Mouse (Mus musculus) liver, postnatal 0 days (tissue): Measurements from ENCODE around the gene Ebf3. TPM values are rescaled to one million over a fixed set of nuclear protein-coding genes. Genes with fewer than 3 reads are reported as not detected.
A peak's percentile ranks its signal among the peaks of the same experiment; 100 is the strongest.

Experiments
- ATAC-seq: fragments of 200-750 bp; cut with Nextera tagmentation; 2 replicates; pipeline ENCODE4 v1.8.0; 2017; ENCODE audit warnings: mild to moderate bottlenecking, moderate library complexity
- DNase-seq: peaks from one replicate; pipeline ENCODE4 v3.0.0-alpha.2; 2016
- H3K27ac ChIP-seq: fragments of 300-500 bp; sonication (generic); 2 replicates; pipeline ENCODE4 v1.5.1; 2014; ENCODE audit warnings: antibody characterized with exemption, moderate library complexity, mild to moderate bottlenecking, low read depth
- H3K27me3 ChIP-seq: fragments of 300-500 bp; sonication (generic); 2 replicates; pipeline ENCODE4 v1.6.1; 2014; ENCODE audit warnings: low read length, control low read depth, mixed read lengths; ENCODE audit not compliant: insufficient read depth
- H3K36me3 ChIP-seq: fragments of 300-500 bp; sonication (generic); replicated peaks from 2 replicates; pipeline ENCODE4 v1.6.1; 2014; ENCODE audit warnings: mild to moderate bottlenecking, control low read depth, low read length, moderate library complexity, mixed read lengths; ENCODE audit not compliant: insufficient read depth
- H3K4me1 ChIP-seq: fragments of 300-500 bp; sonication (generic); 2 replicates; pipeline ENCODE4 v1.6.1; 2014; ENCODE audit warnings: antibody characterized with exemption, mild to moderate bottlenecking, control low read depth; ENCODE audit not compliant: insufficient read depth
- H3K4me2 ChIP-seq: fragments of 300-500 bp; sonication (generic); 2 replicates; pipeline ENCODE4 v1.6.1; 2014; ENCODE audit warnings: low read depth, mild to moderate bottlenecking, low read length, moderate library complexity, mixed read lengths
- H3K4me3 ChIP-seq: fragments of 300-500 bp; sonication (generic); 2 replicates; pipeline ENCODE4 v1.5.1; 2014; ENCODE audit warnings: low read depth, low read length
- H3K9ac ChIP-seq: fragments of 300-500 bp; sonication (generic); replicated peaks from 2 replicates; pipeline ENCODE4 v1.6.1; 2014; ENCODE audit warnings: mild to moderate bottlenecking, moderate library complexity
- H3K9me3 ChIP-seq: fragments of 300-500 bp; sonication (generic); 2 replicates; pipeline ENCODE4 v1.6.1; 2016; ENCODE audit warnings: mild to moderate bottlenecking, control low read depth, low read length, mixed read lengths
- CTCF ChIP-seq: sonication (generic); IDR thresholded peaks from 2 replicates; pipeline ENCODE4 v1.5.1; 2016; ENCODE audit warnings: antibody characterized with exemption, low read depth
- EP300 ChIP-seq: IDR thresholded peaks from 2 replicates; pipeline ENCODE4 v1.6.1; 2016; ENCODE audit warnings: antibody characterized with exemption, low read depth, mild to moderate bottlenecking
- WGBS: fragments of 180-500 bp; shearing (Covaris S2); extraction: QIAGEN DNeasy Blood & Tissue Kit; methylation state at CpG from one replicate; pipeline ENCODE4 v1.1.7; 2014; ENCODE audit not compliant: insufficient replicate concordance; 5-methylcytosine and 5-hydroxymethylcytosine counted together
- polyA plus RNA-seq: library from polyadenylated mRNA; unstranded; fragments of >200 nt; fragmentation: Nextera tagmentation; extraction: Ambion mirVana; gene quantifications from 2 replicates; pipeline ENCODE4 v1.2.1, GENCODE M21; 2015

Ebf3 gene
- polyA plus RNA-seq, 1 experiment from 2014 or later = not detected

DNA sequence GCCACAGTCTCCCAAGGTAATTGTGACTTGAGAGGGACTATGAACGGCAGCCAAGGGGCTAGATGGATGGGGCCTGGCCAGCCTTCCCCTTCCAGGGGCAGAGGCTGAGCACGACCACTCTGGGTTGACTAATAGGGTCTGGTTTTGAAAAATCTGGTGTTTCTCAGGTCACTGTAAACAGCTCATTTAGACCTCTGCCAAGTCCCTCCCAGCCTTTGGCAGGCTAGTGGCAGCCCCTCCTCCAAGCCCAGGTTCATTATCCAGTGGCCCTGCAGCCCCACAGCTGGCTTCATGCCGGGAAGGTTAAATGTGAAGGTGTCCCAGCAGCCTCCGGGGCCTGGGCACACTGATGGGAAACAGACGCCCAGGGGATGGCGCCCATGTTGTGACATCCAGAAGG, 92.6 kb downstream of the Ebf3 start:
- Histone ChIP-seq H3K4me1 (no peaks in the 10 kb centered on the region), H3K4me2 (no peak overlapping the region), H3K9me3 (no peaks in the 10 kb centered on the region), H3K36me3 (no peaks in the 10 kb centered on the region), H3K4me3 (no peak overlapping the region), H3K27me3 (peaks cover 5% of the 10 kb centered on the region; the same call in 1 of the 2 replicates), H3K27ac (no peak overlapping the region), H3K9ac (no peak overlapping the region)
- 52% methylated on average over 6 of the region's 6 CpGs for WGBS
- TF ChIP-seq EP300 (no peak), CTCF (no peak)
- ATAC-seq (peak; percentile 68), DNase-seq (peak; percentile 31)

DNA sequence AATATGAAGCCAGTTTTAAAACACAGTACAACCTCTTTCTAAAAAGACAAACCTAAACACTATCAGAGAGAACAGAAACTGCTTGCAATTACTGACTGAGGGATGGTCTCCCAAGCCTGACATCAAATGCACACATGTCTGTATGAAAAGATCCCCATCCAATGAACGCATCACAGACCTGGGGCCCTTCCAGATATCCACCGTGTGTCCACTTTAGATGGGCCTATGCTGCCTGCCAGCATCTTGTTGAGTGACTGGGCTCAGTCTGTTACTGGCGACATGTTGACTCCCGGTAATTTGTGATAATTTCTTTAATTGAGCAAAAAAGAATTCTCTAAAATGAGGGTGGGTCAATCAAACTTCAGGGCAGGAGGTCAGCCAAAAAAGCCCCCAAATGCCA, 93.8 kb downstream of the Ebf3 start:
- 0 out of 2 replicates have a peak, but pooled peaks cover 3% of the 10 kb centered on the region for H3K27me3 ChIP-seq
- no peaks in the 10 kb centered on the region for H3K4me1 ChIP-seq
- ATAC-seq = no peak
- no peak for DNase-seq
- H3K4me3 ChIP-seq = no peak overlapping the region
- H3K36me3 ChIP-seq = no peaks in the 10 kb centered on the region
- no peak overlapping the region for H3K4me2 ChIP-seq
- no peak for TF ChIP-seq CTCF
- TF ChIP-seq EP300 = no peak
- H3K9ac ChIP-seq = no peak overlapping the region
- H3K27ac ChIP-seq = no peak overlapping the region
- 82% methylated on average over 4 of the region's 4 CpGs for WGBS
- H3K9me3 ChIP-seq = no peaks in the 10 kb centered on the region

DNA sequence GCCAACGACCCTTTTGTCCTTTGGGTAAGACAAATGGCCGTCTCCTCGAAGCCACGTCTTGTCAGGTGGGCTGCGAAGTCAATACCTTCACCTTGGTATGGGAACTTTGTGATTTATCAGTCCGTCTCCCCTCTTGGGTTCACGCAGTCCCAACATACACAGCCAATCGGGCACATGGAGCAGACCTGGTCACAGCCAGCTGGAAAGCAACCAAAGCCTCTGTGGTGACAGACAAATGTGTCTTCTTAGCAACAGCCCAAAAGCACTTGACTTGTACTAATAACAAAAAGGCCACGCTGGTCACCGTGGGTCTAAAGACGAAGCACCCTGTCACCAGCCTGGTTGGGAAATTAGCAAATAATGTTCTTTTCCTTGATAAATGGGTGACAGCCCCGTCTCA, 95.5 kb downstream of the Ebf3 start:
- H3K27me3 ChIP-seq = peaks cover 3% of the 10 kb centered on the region; the same call in 1 of the 2 replicates
- H3K4me1 ChIP-seq = no peaks in the 10 kb centered on the region
- no peak for DNase-seq
- 79% methylated on average over 12 of the region's 12 CpGs for WGBS
- H3K4me2 ChIP-seq = no peak overlapping the region
- no peak overlapping the region for H3K27ac ChIP-seq
- H3K4me3 ChIP-seq = no peak overlapping the region
- ATAC-seq = no peak
- H3K9ac ChIP-seq = no peak overlapping the region
- no peaks in the 10 kb centered on the region for H3K9me3 ChIP-seq
- no peaks in the 10 kb centered on the region for H3K36me3 ChIP-seq
- no peak for TF ChIP-seq EP300
- no peak for TF ChIP-seq CTCF

DNA sequence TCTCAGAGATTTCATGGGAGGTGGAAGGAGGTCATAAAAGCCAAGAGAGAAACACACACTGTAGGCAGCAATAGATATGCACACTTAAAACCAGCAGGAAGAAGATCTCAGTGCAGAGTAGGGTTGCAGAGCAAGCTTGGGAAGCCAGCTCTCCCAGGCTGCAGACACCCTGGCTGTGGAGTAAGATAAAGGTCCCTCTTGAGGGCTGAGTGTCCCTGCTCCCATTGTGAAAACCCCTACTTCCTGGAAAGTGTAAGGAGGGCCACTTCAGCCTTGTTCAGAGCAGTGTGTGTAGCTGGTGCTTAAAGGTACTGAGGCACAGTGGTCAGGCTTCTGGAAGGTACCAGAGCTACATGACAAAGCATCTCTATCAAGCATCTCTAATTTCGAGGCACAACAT, 100.8 kb downstream of the Ebf3 start:
- ATAC-seq (no peak), DNase-seq (no peak)
- no peaks in the 10 kb centered on the region for H3K4me1 ChIP-seq
- H3K9ac ChIP-seq = no peak overlapping the region
- H3K27me3 ChIP-seq = no peaks in the 10 kb centered on the region; the same call in 1 of the 2 replicates
- WGBS = 54% methylated on average over 1 of the region's 1 CpGs
- H3K9me3 ChIP-seq = no peaks in the 10 kb centered on the region
- TF ChIP-seq CTCF (no peak), EP300 (no peak)
- no peaks in the 10 kb centered on the region for H3K36me3 ChIP-seq
- H3K4me2 ChIP-seq = no peak overlapping the region
- no peak overlapping the region for H3K27ac ChIP-seq
- H3K4me3 ChIP-seq = no peak overlapping the region

DNA sequence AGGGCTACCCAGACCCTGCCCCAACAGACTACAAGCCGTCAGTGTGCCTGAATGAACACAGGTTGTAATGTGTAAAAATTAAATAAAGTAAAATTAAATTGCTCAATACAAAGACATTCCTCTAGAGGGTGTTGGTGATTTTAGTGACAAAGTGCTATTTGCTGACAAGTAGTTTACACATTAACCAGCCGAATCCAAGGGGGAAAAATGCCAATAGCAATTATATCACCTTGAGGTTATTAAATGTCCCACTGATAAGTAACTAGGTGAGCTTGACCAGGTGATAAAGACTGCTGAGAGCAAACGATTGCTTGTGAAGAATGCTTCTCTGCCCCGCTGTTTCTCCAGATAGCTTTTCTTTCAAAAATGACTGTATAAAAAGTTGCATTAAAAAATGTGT, 102.9 kb downstream of the Ebf3 start:
- H3K27ac ChIP-seq = no peak overlapping the region
- peaks cover 1% of the 10 kb centered on the region for H3K27me3 ChIP-seq
- H3K9ac ChIP-seq = no peak overlapping the region
- H3K4me1 ChIP-seq = no peaks in the 10 kb centered on the region
- H3K9me3 ChIP-seq = no peaks in the 10 kb centered on the region
- H3K4me2 ChIP-seq = no peak overlapping the region
- no peaks in the 10 kb centered on the region for H3K36me3 ChIP-seq
- ATAC-seq (no peak), DNase-seq (no peak)
- 52% methylated on average over 4 of the region's 4 CpGs for WGBS
- H3K4me3 ChIP-seq = no peak overlapping the region
- TF ChIP-seq CTCF = no peak
- TF ChIP-seq EP300 = no peak

DNA sequence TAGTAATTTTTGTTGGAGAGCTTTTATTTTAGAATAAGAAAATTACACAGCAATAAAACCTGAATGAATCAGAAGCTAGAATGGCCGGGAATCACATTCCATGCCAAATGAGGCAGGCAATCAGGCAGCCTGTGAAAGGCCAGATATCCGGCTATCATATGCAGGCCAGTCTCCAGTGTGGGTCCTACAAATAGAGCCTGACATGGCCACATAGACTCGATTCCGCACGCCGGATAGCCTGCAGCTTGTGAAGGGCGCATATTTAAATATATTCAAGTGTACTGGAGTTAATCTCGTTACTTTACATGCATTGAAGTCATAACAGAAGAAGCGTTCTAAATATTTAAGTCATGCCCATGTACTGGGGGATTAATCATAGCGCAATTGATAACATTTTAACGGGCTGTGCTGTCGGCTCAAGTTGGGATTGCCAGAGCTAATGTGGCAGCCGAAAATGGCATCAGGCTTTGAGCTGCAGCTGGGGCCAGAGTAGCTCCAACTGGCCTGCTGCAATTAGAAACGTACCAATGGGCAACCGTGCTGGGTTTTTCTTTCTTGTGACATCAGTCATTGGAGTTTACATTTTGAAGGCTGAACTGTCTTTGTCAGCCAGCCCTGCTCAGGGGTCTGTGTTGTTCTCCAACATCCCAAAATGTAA, 104.4 kb downstream of the Ebf3 start:
- no peak for ATAC-seq
- no peak for TF ChIP-seq CTCF
- no peak for TF ChIP-seq EP300
- Histone ChIP-seq H3K4me1 (no peaks in the 10 kb centered on the region), H3K9me3 (no peaks in the 10 kb centered on the region), H3K36me3 (no peaks in the 10 kb centered on the region), H3K27ac (no peak overlapping the region), H3K4me2 (no peak overlapping the region), H3K9ac (no peak overlapping the region), H3K27me3 (peaks cover 3% of the 10 kb centered on the region), H3K4me3 (no peak overlapping the region)
- DNase-seq = no peak
- WGBS = 79% methylated on average over 15 of the region's 15 CpGs

DNA sequence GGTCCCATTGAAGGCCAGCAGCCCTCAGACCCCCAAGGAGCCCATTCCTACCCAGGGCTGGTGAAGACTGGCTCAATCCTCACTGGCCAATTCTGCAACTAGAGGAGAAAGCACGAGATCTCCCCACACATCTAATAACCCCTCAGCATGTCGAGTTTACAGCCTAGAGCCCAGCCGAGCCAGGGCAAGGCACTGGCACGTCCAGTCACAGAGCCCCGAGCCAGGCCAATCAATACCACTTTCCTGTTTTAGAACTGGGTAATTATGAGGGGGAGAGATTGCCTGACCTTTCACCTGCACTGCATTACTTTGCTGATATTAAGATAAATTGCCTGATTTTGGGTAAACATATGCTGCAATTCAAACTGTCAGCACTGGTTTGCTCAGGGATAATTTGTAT, 105.7 kb downstream of the Ebf3 start:
- DNase-seq (no peak), ATAC-seq (no peak)
- Histone ChIP-seq H3K27ac (no peak overlapping the region), H3K9me3 (no peaks in the 10 kb centered on the region), H3K4me3 (no peak overlapping the region), H3K27me3 (peaks cover 3% of the 10 kb centered on the region; the same call in 1 of the 2 replicates), H3K9ac (no peak overlapping the region), H3K4me1 (no peaks in the 10 kb centered on the region), H3K36me3 (no peaks in the 10 kb centered on the region), H3K4me2 (no peak overlapping the region)
- 39% methylated on average over 5 of the region's 5 CpGs for WGBS
- TF ChIP-seq EP300 = no peak
- TF ChIP-seq CTCF = no peak
